Comparison of ENCODE assay signal across 28 mouse cellular contexts in the genomic region with DNA sequence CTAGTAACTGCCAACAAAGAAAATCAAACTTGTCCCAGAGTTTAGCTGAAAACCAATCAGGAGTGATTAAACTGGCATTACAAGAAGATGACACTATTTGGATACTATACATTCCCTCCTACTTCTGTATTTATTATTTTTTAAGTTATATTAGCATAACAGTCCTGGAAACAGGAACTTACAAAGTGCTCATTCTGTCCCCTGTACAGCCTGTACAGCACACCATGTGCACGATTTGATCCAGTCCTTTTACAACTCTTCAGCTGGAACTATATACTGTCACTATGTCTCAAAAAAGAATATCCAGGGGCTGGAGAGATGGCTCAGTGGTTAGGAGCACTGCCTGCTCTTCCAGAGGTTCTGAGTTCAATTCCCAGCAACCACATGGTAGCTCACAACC. TPM values are rescaled to one million over a fixed set of nuclear protein-coding genes. Genes with fewer than 3 reads are reported as not detected.
DNase-seq lines count a peak whose midpoint lies in the region; ATAC-seq and TF ChIP-seq lines count a peak whose summit lies in the region.
"Had no signal": no experiment of that assay in that cellular context is flagged by ENCODE, and none has a peak within 500 bp of the region (broad histone marks: within the 10 kb centered on the region; RNA-seq: fewer than 3 reads in every experiment).

No protein-coding gene starts in this region.

- peaks cover 7% of the 10 kb centered on the region for H3K4me1 ChIP-seq in G1E (ENCODE audit: insufficient read depth, low read depth, low read length)

- no peak overlapping the region for H3K4me3 ChIP-seq in G1E (ENCODE audit: low read depth, low read length)
- H3K4me3 ChIP-seq: embryonic facial prominence, embryonic 12.5 days; embryonic facial prominence, embryonic 15.5 days; gastrocnemius, adult 2 months; heart, embryonic 12.5 days; heart, embryonic 15.5 days had no signal

- H3K9me3 ChIP-seq in G1E (replicated peaks), result no peaks in the 10 kb centered on the region
- H3K9me3 ChIP-seq: embryonic facial prominence, embryonic 12.5 days; embryonic facial prominence, embryonic 15.5 days; heart, embryonic 12.5 days; heart, embryonic 15.5 days had no signal

- peak; percentile 28; the same call in 1 of the 2 replicates for ATAC-seq in G1E (ENCODE audit: extremely low read depth, insufficient number of reproducible peaks, low FRiP score, poor library complexity, severe bottlenecking)
- peak; percentile 57 for ATAC-seq in megakaryocyte, adult 5-6 weeks (ENCODE audit: poor library complexity, severe bottlenecking)
- ATAC-seq: forebrain, embryonic 14.5 days; forebrain, postnatal 0 days; hindbrain, postnatal 0 days; inflammation-experienced regulatory T-cells, adult 6 months; Patski had no signal

- H3K36me3 ChIP-seq in G1E (replicated peaks), result peaks cover 31% of the 10 kb centered on the region
- no peaks in the 10 kb centered on the region; the same call in 1 of the 2 replicates for H3K36me3 ChIP-seq in splenic B cell, adult 2 months (ENCODE audit: control insufficient read depth, insufficient read depth, low read length, poor library complexity, severe bottlenecking)
- H3K36me3 ChIP-seq: heart, embryonic 15.5 days had no signal

- peak; percentile 42 for DNase-seq in heart, adult 11 months
- DNase-seq in heart, adult 18-20 months, result no peak
- no peak for DNase-seq in G1E (ENCODE audit: low spot score)
- DNase-seq in splenic B cell, adult 2 months (ENCODE audit: low read depth, low spot score), result peak; percentile 12
- no peak for DNase-seq in thymus, postnatal 0 days (ENCODE audit: low spot score)
- no peak for DNase-seq in right cerebral cortex, adult 2 months (ENCODE audit: low spot score in 2 of 2)
- DNase-seq in gastrocnemius, postnatal 25 days, result no peak
- DNase-seq: adrenal gland, adult 2 months; adrenal gland, postnatal 14 days; B cell, adult 2 months; cerebellum, adult 11 months; cerebellum, adult 2 months; cerebellum, adult 9-11 months; cerebellum, postnatal 25 days; forebrain, postnatal 0 days; gastrocnemius, adult 2 months; gastrocnemius, postnatal 14 days; heart, postnatal 10 days; heart, postnatal 36 days had no signal

- no peak for TF ChIP-seq CTCF in G1E (IDR thresholded peaks at IDR 0.05; ENCODE audit: low read depth, low read length)

- no peaks in the 10 kb centered on the region for H3K27me3 ChIP-seq in G1E (ENCODE audit: insufficient read depth, low read length)
- no peaks in the 10 kb centered on the region for H3K27me3 ChIP-seq in splenic B cell, adult 2 months (ENCODE audit: control insufficient read depth, insufficient read depth, low read length, poor library complexity, severe bottlenecking)
- H3K27me3 ChIP-seq: embryonic facial prominence, embryonic 12.5 days; embryonic facial prominence, embryonic 15.5 days; heart, embryonic 12.5 days; heart, embryonic 15.5 days; Patski had no signal

RNA-seq across cellular contexts. Expression of gene Ncoa5, which starts 7.5 kb away (rescaled TPM):
- 10 to 100 TPM; 17.7 to 19.9 TPM for total RNA-seq in heart, adult 18-20 months (2021)
- total RNA-seq in G1E (2014; fragmentation: Nextera tagmentation) (41.8 TPM in 2 replicates), G1E (2017) (32.4 and 45.7 TPM in 2 replicates)
- 48.4 and 50.0 TPM in 2 replicates for polyA plus RNA-seq in G1E (2012)
- 9.3 and 9.8 TPM in 2 replicates for total RNA-seq in megakaryocyte, adult 5-6 weeks (2015)
- total RNA-seq in megakaryocyte, adult 5-6 weeks (2017), result 15.6 and 26.8 TPM in 2 replicates
- 43.8 and 51.3 TPM in 2 replicates for polyA plus RNA-seq in thymus, postnatal 0 days (2015; fragmentation: Nextera tagmentation; extraction: Ambion mirVana)
- 10 to 100 TPM in 1 of 2 experiments, 1 to 10 TPM in 1; 9.9 to 12.6 TPM for total RNA-seq in gastrocnemius, postnatal 25 days (2021)

RNA-seq across cellular contexts. Expression of gene Cd40, which starts 28.3 kb away (rescaled TPM):
- total RNA-seq in heart, adult 18-20 months (2021), result 1 to 10 TPM; 1.6 to 2.3 TPM
- total RNA-seq in G1E (2014; fragmentation: Nextera tagmentation), result not detected in 2 replicates
- 0.05 TPM in 1 of 2 replicates, not detected in the other for total RNA-seq in G1E (2017)
- polyA plus RNA-seq in G1E (2012), result not detected in 2 replicates
- 12.9 and 17.0 TPM in 2 replicates for total RNA-seq in megakaryocyte, adult 5-6 weeks (2015)
- total RNA-seq in megakaryocyte, adult 5-6 weeks (2017), result 21.7 and 22.5 TPM in 2 replicates
- 29.6 and 31.4 TPM in 2 replicates for polyA plus RNA-seq in thymus, postnatal 0 days (2015; fragmentation: Nextera tagmentation; extraction: Ambion mirVana)
- under 1 TPM; 0.48 to 0.84 TPM for total RNA-seq in gastrocnemius, postnatal 25 days (2021)

Comparison
In these comparisons a context has a peak if more than half of its experiments do, and no peak if none do; other contexts are left out.
1. DNase-seq: peak in heart, adult 11 months (single experiment) and splenic B cell, adult 2 months (single experiment); none in heart, adult 18-20 months (0 of 2), G1E (single experiment), thymus, postnatal 0 days (single experiment), right cerebral cortex, adult 2 months (0 of 2) and gastrocnemius, postnatal 25 days (single experiment).
2. RNA of gene Cd40, which starts 28.3 kb away (total RNA-seq): 12.9 to 22.5 TPM in megakaryocyte, adult 5-6 weeks; 1.6 to 2.3 TPM in heart, adult 18-20 months, 0.48 to 0.84 TPM in gastrocnemius, postnatal 25 days and 0.05 TPM in G1E; every median in the first group is over 4 times any median in the second.